Mouse (Mus musculus) MEL (cell line): ENCODE measurements around the gene Sun2. TPM values are rescaled to one million over a fixed set of nuclear protein-coding genes. Genes with fewer than 3 reads are reported as not detected.

Source experiments
- DNase-seq: peaks from one replicate; pipeline ENCODE4 v3.0.0; 2011; ENCODE audit warnings: low read depth, low spot score
- H3K27ac ChIP-seq: 2 replicates; pipeline ENCODE4 v1.5.1; 2012; ENCODE audit warnings: low read depth, mild to moderate bottlenecking, control low read depth, low read length, moderate library complexity; ENCODE audit not compliant: control insufficient read depth
- H3K27me3 ChIP-seq, 2 experiments: fragments of 150-350 bp in 1 of 2; sonication (generic) in 1 of 2; 2 replicates each; pipeline ENCODE4 v1.6.1; 2012; ENCODE audit warnings: low read length in 2 of 2, mild to moderate bottlenecking in 2 of 2, improper control_type of control experiment in 1 of 2, moderate library complexity in 1 of 2; ENCODE audit not compliant: insufficient read depth in 2 of 2, control insufficient read depth in 1 of 2
- H3K36me3 ChIP-seq, 2 experiments: 2 replicates each; pipeline ENCODE4 v1.6.1; 2012 to 2014; ENCODE audit warnings: low read length in 2 of 2, improper control_type of control experiment in 1 of 2, inconsistent platforms in 1 of 2, mild to moderate bottlenecking in 1 of 2; ENCODE audit not compliant: insufficient read depth in 2 of 2, control insufficient read depth in 1 of 2
- H3K4me1 ChIP-seq, 2 experiments: fragments of 150-350 bp in 1 of 2; sonication (generic) in 1 of 2; 2 replicates each; pipeline ENCODE4 v1.6.1; 2012; ENCODE audit warnings: low read length in 2 of 2, improper control_type of control experiment in 1 of 2, mild to moderate bottlenecking in 1 of 2; ENCODE audit not compliant: insufficient read depth in 2 of 2, control insufficient read depth in 1 of 2
- H3K4me3 ChIP-seq, 2 experiments: fragments of 150-350 bp in 1 of 2; sonication (generic) in 1 of 2; 2 replicates each; pipeline ENCODE4 v1.5.1; 2012; ENCODE audit warnings: low read depth in 2 of 2, low read length in 2 of 2, mild to moderate bottlenecking in 2 of 2, moderate library complexity in 2 of 2, control low read depth in 1 of 2, improper control_type of control experiment in 1 of 2; ENCODE audit not compliant: control insufficient read depth in 1 of 2, insufficient read depth in 1 of 2
- H3K79me2 ChIP-seq: 2 replicates; pipeline ENCODE4 v1.6.1; 2012; ENCODE audit warnings: mild to moderate bottlenecking, low read length, moderate library complexity; ENCODE audit not compliant: control insufficient read depth, poor library complexity, insufficient read depth
- H3K9ac ChIP-seq: 2 replicates; pipeline ENCODE4 v1.6.1; 2012; ENCODE audit warnings: low read depth, mild to moderate bottlenecking, control low read depth, low read length, moderate library complexity; ENCODE audit not compliant: control insufficient read depth, poor library complexity, severe bottlenecking
- H3K9me3 ChIP-seq: fragments of 150-350 bp; sonication (generic); replicated peaks from 2 replicates; pipeline ENCODE4 v1.6.1; 2012; ENCODE audit warnings: mild to moderate bottlenecking, low read length, improper control_type of control experiment, moderate library complexity; ENCODE audit not compliant: insufficient read depth
- CHD1 ChIP-seq: IDR thresholded peaks from 2 replicates; pipeline ENCODE4 v1.6.1; 2012; ENCODE audit warnings: low read depth, mild to moderate bottlenecking, inconsistent platforms, low read length, improper control_type of control experiment
- CTCF ChIP-seq, 3 experiments: IDR thresholded peaks in 2 of 3; conservative IDR thresholded peaks in 1 of 3; 2 replicates each; pipeline ENCODE4 v1.5.1; 2011 to 2012; ENCODE audit warnings: low read length in 3 of 3, low read depth in 2 of 3, mild to moderate bottlenecking in 2 of 3, improper control_type of control experiment in 1 of 3, inconsistent platforms in 1 of 3, mixed read lengths in 1 of 3, moderate library complexity in 1 of 3; ENCODE audit not compliant: control insufficient read depth in 1 of 3, insufficient read depth in 1 of 3, poor library complexity in 1 of 3, severe bottlenecking in 1 of 3
- E2F4 ChIP-seq: IDR thresholded peaks from 2 replicates; pipeline ENCODE4 v1.6.1; 2011; ENCODE audit warnings: low read depth, low read length, improper control_type of control experiment, borderline replicate concordance
- HCFC1 ChIP-seq: IDR thresholded peaks from 2 replicates; pipeline ENCODE4 v1.6.1; 2012; ENCODE audit warnings: low read depth, mild to moderate bottlenecking, inconsistent platforms, low read length, improper control_type of control experiment, moderate library complexity
- JUND ChIP-seq: IDR thresholded peaks from 2 replicates; pipeline ENCODE4 v1.6.1; 2011; ENCODE audit warnings: low read depth, mild to moderate bottlenecking, improper control_type of control experiment, low read length
- KAT2A ChIP-seq: conservative IDR thresholded peaks from 2 replicates; pipeline ENCODE4 v1.6.1; 2012; ENCODE audit warnings: low read depth, low read length, improper control_type of control experiment, inconsistent platforms
- MAFK ChIP-seq: IDR thresholded peaks from 2 replicates; pipeline ENCODE4 v1.6.1; 2011; ENCODE audit warnings: low read depth, mild to moderate bottlenecking, low read length, improper control_type of control experiment, borderline replicate concordance
- MYB ChIP-seq: IDR thresholded peaks from 2 replicates; pipeline ENCODE4 v1.6.1; 2011; ENCODE audit warnings: mild to moderate bottlenecking, low read depth, low read length, improper control_type of control experiment
- MYC ChIP-seq: IDR thresholded peaks from 2 replicates; pipeline ENCODE4 v1.6.1; 2011; ENCODE audit warnings: low read depth, mild to moderate bottlenecking, low read length, improper control_type of control experiment, moderate library complexity
- NELFE ChIP-seq: IDR thresholded peaks from 2 replicates; pipeline ENCODE4 v1.6.1; 2011; ENCODE audit warnings: low read depth, low read length, improper control_type of control experiment
- NRF1 ChIP-seq: IDR thresholded peaks from 2 replicates; pipeline ENCODE4 v1.6.1; 2014; ENCODE audit warnings: low read depth, mild to moderate bottlenecking, inconsistent platforms, low read length, improper control_type of control experiment, moderate library complexity; ENCODE audit not compliant: poor library complexity, insufficient read depth, severe bottlenecking
- POLR2AphosphoS2 ChIP-seq: IDR thresholded peaks from 2 replicates; pipeline ENCODE4 v1.6.1; 2011; ENCODE audit warnings: low read length, improper control_type of control experiment
- SMC3 ChIP-seq: IDR thresholded peaks from 2 replicates; pipeline ENCODE4 v1.6.1; 2011; ENCODE audit warnings: low read depth, low read length, improper control_type of control experiment
- TAL1 ChIP-seq: IDR thresholded peaks from 2 replicates; pipeline ENCODE4 v1.6.1; 2012; ENCODE audit warnings: mild to moderate bottlenecking, inconsistent platforms, low read length, moderate library complexity, mixed read lengths
- TCF12 ChIP-seq: IDR thresholded peaks from 2 replicates; pipeline ENCODE4 v1.6.1; 2014; ENCODE audit warnings: low read depth, mild to moderate bottlenecking, inconsistent platforms, low read length, improper control_type of control experiment, moderate library complexity
- USF1 ChIP-seq: IDR thresholded peaks from 2 replicates; pipeline ENCODE4 v1.6.1; 2014; ENCODE audit warnings: low read depth, mild to moderate bottlenecking, inconsistent platforms, low read length, improper control_type of control experiment, moderate library complexity
- USF2 ChIP-seq, 2 experiments: IDR thresholded peaks; 2 replicates each; pipeline ENCODE4 v1.6.1; 2011 to 2012; ENCODE audit warnings: improper control_type of control experiment in 2 of 2, low read length in 2 of 2, borderline replicate concordance in 1 of 2, inconsistent platforms in 1 of 2, low read depth in 1 of 2, mild to moderate bottlenecking in 1 of 2; ENCODE audit not compliant: insufficient read depth in 1 of 2
- ZKSCAN1 ChIP-seq: IDR thresholded peaks from 2 replicates; pipeline ENCODE4 v1.6.1; 2012; ENCODE audit warnings: low read depth, mild to moderate bottlenecking, inconsistent platforms, low read length, improper control_type of control experiment, moderate library complexity
- polyA plus RNA-seq, 2 experiments: library from polyadenylated mRNA; stranded (reverse) in 1 of 2; unstranded in 1 of 2; fragments of >175 nt in 1 of 2; fragments of >200 nt in 1 of 2; gene quantifications; 2 replicates each; pipeline versions ENCODE4 v1.2.1 to v1.2.4; 2012; ENCODE audit warnings: low replicate concordance in 2 of 2, low read depth in 1 of 2; ENCODE audit not compliant: insufficient read length in 2 of 2, insufficient read depth in 1 of 2, missing spikeins in 1 of 2
- total RNA-seq: library from RNA; depleted of rRNA; stranded (reverse); fragments of 300-350 nt; gene quantifications from 2 replicates; pipeline ENCODE4 v1.2.3, GENCODE M21; 2012

The Sun2 gene
- total and polyA plus RNA-seq, 3 experiments, result 4.3 to 10.6 TPM; not detected in 1

GRCm38 (mm10) chr15:79751772-79752171, 9.4 kb upstream of the Sun2 start:
- no peaks in the 10 kb centered on the region for H3K27me3 ChIP-seq
- no peaks in the 10 kb centered on the region for H3K79me2 ChIP-seq
- TF ChIP-seq CTCF (IDR thresholded peaks at IDR 0.05 in 2 of 3, conservative IDR thresholded peaks at IDR 0.05 in 1 of 3; ENCODE audit: control insufficient read depth in 1 of 3, insufficient read depth in 1 of 3, low read depth in 2 of 3, low read length in 3 of 3, poor library complexity in 1 of 3, severe bottlenecking in 1 of 3) (no peak), MYC (no peak), TCF12 (no peak), POLR2AphosphoS2 (no peak), SMC3 (no peak)
- no peaks in the 10 kb centered on the region for H3K36me3 ChIP-seq
- no peaks in the 10 kb centered on the region for H3K9me3 ChIP-seq
- no peak for DNase-seq
- H3K27ac ChIP-seq, result no peak overlapping the region
- no peak overlapping the region for H3K9ac ChIP-seq
- H3K4me3 ChIP-seq, result no peak overlapping the region
- no peaks in the 10 kb centered on the region for H3K4me1 ChIP-seq

GRCm38 (mm10) chr15:79750266-79750665, 7.9 kb upstream of the Sun2 start:
- Histone ChIP-seq H3K4me1 (no peaks in the 10 kb centered on the region), H3K4me3 (no peak overlapping the region), H3K9ac (no peak overlapping the region)
- TF ChIP-seq JUND (no peak), MYB (no peak), HCFC1 (no peak), USF2 (IDR thresholded peaks at IDR 0.05; ENCODE audit: borderline replicate concordance in 1 of 2, insufficient read depth in 1 of 2, low read depth in 1 of 2, low read length in 2 of 2) (no peak), NRF1 (no peak), POLR2AphosphoS2 (no peak), NELFE (no peak), CHD1 (no peak), USF1 (no peak), KAT2A (no peak), MAFK (no peak), TAL1 (no peak), E2F4 (no peak), TCF12 (no peak), MYC (no peak), ZKSCAN1 (no peak)
- TF ChIP-seq, all 39 proteins: peak for 0
- Histone ChIP-seq H3K9me3 (no peaks in the 10 kb centered on the region), H3K27ac (no peak overlapping the region), H3K27me3 (no peaks in the 10 kb centered on the region), H3K36me3 (no peaks in the 10 kb centered on the region), H3K79me2 (no peaks in the 10 kb centered on the region)
- DNase-seq, result no peak
